Mouse (Mus musculus) kidney, embryonic 15.5 days (tissue): Measurements from ENCODE around the gene Gm11037. TPM values are rescaled to one million over a fixed set of nuclear protein-coding genes. Genes with fewer than 3 reads are reported as not detected.
A peak's percentile ranks its signal among the peaks of the same experiment; 100 is the strongest.
"Not testable (repeated sequence)": the region's sequence is repeated elsewhere in the genome, so short reads cannot be mapped to it uniquely, and the experiment has no call there.

Source experiments
- ATAC-seq: fragments of 200-750 bp; cut with Nextera tagmentation; replicated peaks from 2 replicates; pipeline ENCODE4 v1.8.0; 2017; ENCODE audit warnings: moderate TSS enrichment; ENCODE audit not compliant: low FRiP score
- H3K27ac ChIP-seq: fragments of 300-500 bp; sonication (generic); 2 replicates; pipeline ENCODE4 v1.5.1; 2015; ENCODE audit warnings: mild to moderate bottlenecking, inconsistent platforms
- H3K27me3 ChIP-seq: fragments of 300-500 bp; sonication (generic); 2 replicates; pipeline ENCODE4 v1.6.1; 2015; ENCODE audit warnings: inconsistent platforms
- H3K36me3 ChIP-seq: fragments of 300-500 bp; sonication (generic); 2 replicates; pipeline ENCODE4 v1.6.1; 2015; ENCODE audit warnings: inconsistent platforms
- H3K4me1 ChIP-seq: fragments of 300-500 bp; sonication (generic); 2 replicates; pipeline ENCODE4 v1.6.1; 2015; ENCODE audit warnings: inconsistent platforms
- H3K4me2 ChIP-seq: fragments of 300-500 bp; sonication (generic); 2 replicates; pipeline ENCODE4 v1.6.1; 2015; ENCODE audit warnings: moderate library complexity, mild to moderate bottlenecking, inconsistent platforms
- H3K4me3 ChIP-seq: fragments of 300-500 bp; sonication (generic); replicated peaks from 2 replicates; pipeline ENCODE4 v1.5.1; 2015; ENCODE audit warnings: mild to moderate bottlenecking, inconsistent platforms
- H3K9ac ChIP-seq: fragments of 300-500 bp; sonication (generic); 2 replicates; pipeline ENCODE4 v1.6.1; 2015; ENCODE audit warnings: mild to moderate bottlenecking, inconsistent platforms
- H3K9me3 ChIP-seq: fragments of 300-500 bp; sonication (generic); replicated peaks from 2 replicates; pipeline ENCODE4 v1.6.1; 2016; ENCODE audit warnings: inconsistent platforms
- WGBS: fragments of 180-500 bp; shearing (Covaris S2); methylation state at CpG from one replicate; pipeline ENCODE4 v1.1.7; 2015; ENCODE audit warnings: mixed read lengths; 5-methylcytosine and 5-hydroxymethylcytosine counted together
- polyA plus RNA-seq: library from polyadenylated mRNA; unstranded; fragments of >200 nt; fragmentation: Nextera tagmentation; extraction: Ambion mirVana; gene quantifications from 2 replicates; pipeline ENCODE4 v1.2.1, GENCODE M21; 2015

The Gm11037 gene
- polyA plus RNA-seq, 1 experiment from 2014 or later: not detected

GRCm38 (mm10) chr2:131105061-131105460 lies 28.2 kb upstream of the Gm11037 start:
- 69% methylated on average over 4 of the region's 4 CpGs for WGBS
- H3K4me2 ChIP-seq, H3K36me3 ChIP-seq, H3K9ac ChIP-seq, H3K9me3 ChIP-seq, H3K27me3 ChIP-seq, H3K27ac ChIP-seq, H3K4me3 ChIP-seq, H3K4me1 ChIP-seq: not testable (repeated sequence)
- 0 out of 2 replicates have a peak, but pooled peaks have one; percentile 36 for ATAC-seq

GRCm38 (mm10) chr2:131105989-131106388 lies 27.3 kb upstream of the Gm11037 start:
- ATAC-seq: no peak
- no peaks in the 10 kb centered on the region for H3K4me1 ChIP-seq
- H3K9me3 ChIP-seq: no peaks in the 10 kb centered on the region
- H3K27ac ChIP-seq: no peak overlapping the region
- no peaks in the 10 kb centered on the region for H3K27me3 ChIP-seq
- H3K4me3 ChIP-seq: no peak overlapping the region
- no peaks in the 10 kb centered on the region for H3K36me3 ChIP-seq
- no peak overlapping the region for H3K4me2 ChIP-seq
- H3K9ac ChIP-seq: no peak overlapping the region
- 92% methylated on average over 5 of the region's 5 CpGs for WGBS

DNA sequence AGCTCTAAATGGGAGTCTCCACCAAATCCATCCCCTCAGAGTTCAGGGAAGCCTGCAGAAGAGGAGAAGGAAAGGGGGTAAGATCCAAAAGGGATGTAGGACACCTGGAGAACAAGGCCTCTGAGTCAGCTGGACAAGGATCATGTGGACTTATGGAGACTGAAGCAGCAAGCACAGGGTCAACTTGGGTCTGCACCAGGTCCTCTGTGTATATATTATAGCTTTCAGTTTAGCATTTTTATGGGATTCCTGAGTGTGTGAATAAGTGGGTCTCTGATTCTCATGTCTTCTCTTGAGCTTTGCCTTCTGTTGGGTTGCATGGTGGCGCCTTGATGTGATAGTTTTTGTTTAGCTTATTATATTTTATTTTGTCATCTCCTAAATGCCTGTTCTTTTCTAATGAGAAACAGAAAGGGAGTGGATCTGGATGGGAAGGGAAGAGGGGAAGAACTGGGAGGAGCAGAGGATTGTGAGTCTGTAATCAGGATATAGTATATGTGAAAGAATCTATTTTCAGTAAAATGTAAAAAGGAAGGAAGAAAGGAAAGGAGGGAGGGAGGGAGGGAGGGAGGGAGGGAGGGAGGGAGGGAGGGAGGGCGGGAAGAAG lies 14.2 kb upstream of the Gm11037 start:
- H3K27ac ChIP-seq: 0 out of 2 replicates have a peak overlapping the region, but pooled peaks have one; percentile 37
- no peaks in the 10 kb centered on the region for H3K9me3 ChIP-seq
- no peak overlapping the region for H3K4me3 ChIP-seq
- H3K9ac ChIP-seq: no peak overlapping the region
- no peaks in the 10 kb centered on the region for H3K4me1 ChIP-seq
- H3K4me2 ChIP-seq: no peak overlapping the region
- ATAC-seq: peak; percentile 85
- WGBS: 75% methylated on average over 2 of the region's 2 CpGs
- no peaks in the 10 kb centered on the region for H3K36me3 ChIP-seq
- no peaks in the 10 kb centered on the region for H3K27me3 ChIP-seq

GRCm38 (mm10) chr2:131124166-131124565 lies 9.1 kb upstream of the Gm11037 start:
- no peak for ATAC-seq
- Histone ChIP-seq H3K4me3 (no peak overlapping the region), H3K36me3 (no peaks in the 10 kb centered on the region), H3K27me3 (no peaks in the 10 kb centered on the region), H3K4me2 (no peak overlapping the region), H3K27ac (peak overlapping the region; percentile 30; the same call in 1 of the 2 replicates), H3K9me3 (no peaks in the 10 kb centered on the region), H3K9ac (no peak overlapping the region), H3K4me1 (peaks cover 44% of the 10 kb centered on the region)
- 53% methylated on average over 3 of the region's 3 CpGs for WGBS

GRCm38 (mm10) chr2:131125157-131125963 lies 7.9 kb upstream of the Gm11037 start:
- Histone ChIP-seq H3K27me3 (no peaks in the 10 kb centered on the region), H3K36me3 (no peaks in the 10 kb centered on the region), H3K4me2 (no peak overlapping the region), H3K4me1 (peaks cover 50% of the 10 kb centered on the region), H3K9me3 (no peaks in the 10 kb centered on the region), H3K4me3 (no peak overlapping the region), H3K9ac (no peak overlapping the region), H3K27ac (no peak overlapping the region)
- 91% methylated on average over 9 of the region's 9 CpGs for WGBS
- no peak for ATAC-seq

GRCm38 (mm10) chr2:131125964-131126815 lies 7.1 kb upstream of the Gm11037 start:
- 45% methylated on average over 9 of the region's 9 CpGs for WGBS
- no peaks in the 10 kb centered on the region for H3K27me3 ChIP-seq
- no peak overlapping the region for H3K9ac ChIP-seq
- H3K4me2 ChIP-seq: peak overlapping the region; percentile 62
- H3K4me1 ChIP-seq: peaks cover 50% of the 10 kb centered on the region
- ATAC-seq: peak; percentile 23; the same call in 1 of the 2 replicates
- H3K4me3 ChIP-seq: peak overlapping the region; percentile 57; the same call in 1 of the 2 replicates
- H3K9me3 ChIP-seq: no peaks in the 10 kb centered on the region
- no peaks in the 10 kb centered on the region for H3K36me3 ChIP-seq
- peak overlapping the region; percentile 86 for H3K27ac ChIP-seq

DNA sequence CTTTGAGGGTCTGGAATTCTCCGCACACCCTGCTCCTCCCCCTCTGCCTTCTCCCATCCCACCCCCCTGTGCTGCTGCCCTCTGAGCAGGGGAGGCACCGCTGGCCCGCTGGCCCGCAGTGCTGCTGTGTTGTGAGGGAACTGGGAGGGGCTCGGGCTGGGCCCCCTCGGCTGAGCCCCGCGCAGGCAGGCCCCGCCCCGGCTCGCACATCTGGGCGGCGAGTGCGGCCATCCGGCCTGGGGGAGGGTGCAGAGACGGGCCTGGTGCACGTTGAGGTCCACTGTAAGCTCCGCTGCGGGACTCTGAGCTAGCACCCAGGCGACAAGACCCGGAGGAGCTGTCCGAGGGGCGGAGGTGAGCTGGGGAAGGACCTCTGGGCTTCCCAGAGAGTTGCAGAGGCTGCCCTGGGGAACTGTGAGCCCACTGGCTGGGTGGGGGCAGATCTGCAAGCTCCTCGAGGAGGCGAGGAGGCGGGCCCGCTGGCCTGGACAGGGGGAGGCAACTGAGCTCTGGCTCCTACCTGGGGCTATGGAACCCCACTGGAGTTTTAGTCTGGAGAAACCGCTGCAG lies 6.1 kb upstream of the Gm11037 start, which contains the start of gene Hspa12b:
Gene Hspa12b (plus strand): TSS at position 120 of the 570 bp plus-strand sequence.
- peak within 1 kb of the TSS; percentile 57 for H3K4me3 ChIP-seq
- no peaks in the 10 kb centered on the region for H3K36me3 ChIP-seq
- 0% methylated on average over 28 of the region's 28 CpGs for WGBS
- H3K9me3 ChIP-seq: no peaks in the 10 kb centered on the region
- peak within 1 kb of the TSS; percentile 59 for H3K9ac ChIP-seq
- no peaks in the 10 kb centered on the region for H3K27me3 ChIP-seq
- peaks cover 56% of the 10 kb centered on the region for H3K4me1 ChIP-seq
- H3K4me2 ChIP-seq: peak within 1 kb of the TSS; percentile 62
- peak; percentile 93 for ATAC-seq
- H3K27ac ChIP-seq: peak within 1 kb of the TSS; percentile 86

DNA sequence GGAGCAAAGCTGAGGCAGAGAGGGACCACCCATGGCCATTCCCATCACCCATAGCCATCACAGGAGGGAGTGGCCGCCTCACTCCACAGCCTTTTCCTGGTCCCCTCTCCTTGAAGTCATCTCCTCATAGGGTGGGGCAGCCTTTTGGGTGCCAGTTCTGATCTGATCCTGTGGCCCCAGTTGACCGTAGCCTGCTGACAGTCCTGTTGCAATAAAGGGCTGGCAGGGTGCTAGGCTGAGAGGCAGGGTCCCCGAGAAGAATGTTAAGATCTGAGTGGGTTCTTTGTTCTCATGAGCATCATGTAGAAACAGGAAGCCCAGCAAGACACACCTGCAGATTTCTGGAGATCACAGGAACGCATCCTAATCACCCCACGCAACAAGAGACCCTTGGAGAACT lies 5.1 kb upstream of the Gm11037 start:
- Histone ChIP-seq H3K36me3 (0 out of 2 replicates have a peak, but pooled peaks cover 3% of the 10 kb centered on the region), H3K4me3 (peak overlapping the region; percentile 57), H3K4me1 (peaks cover 57% of the 10 kb centered on the region), H3K4me2 (peak overlapping the region; percentile 62), H3K9me3 (no peaks in the 10 kb centered on the region), H3K27me3 (no peaks in the 10 kb centered on the region), H3K27ac (peak overlapping the region; percentile 86; the same call in 1 of the 2 replicates), H3K9ac (0 out of 2 replicates have a peak overlapping the region, but pooled peaks have one; percentile 8)
- 69% methylated on average over 5 of the region's 5 CpGs for WGBS
- ATAC-seq: no peak

GRCm38 (mm10) chr2:131128636-131129157 lies 4.6 kb upstream of the Gm11037 start:
- Histone ChIP-seq H3K4me2 (peak overlapping the region; percentile 62), H3K9ac (no peak overlapping the region), H3K4me3 (peak overlapping the region; percentile 57), H3K27me3 (no peaks in the 10 kb centered on the region), H3K27ac (0 out of 2 replicates have a peak overlapping the region, but pooled peaks have one; percentile 86), H3K36me3 (peaks cover 8% of the 10 kb centered on the region; the same call in 1 of the 2 replicates), H3K4me1 (peaks cover 57% of the 10 kb centered on the region), H3K9me3 (no peaks in the 10 kb centered on the region)
- ATAC-seq: no peak
- WGBS: 76% methylated on average over 3 of the region's 3 CpGs

DNA sequence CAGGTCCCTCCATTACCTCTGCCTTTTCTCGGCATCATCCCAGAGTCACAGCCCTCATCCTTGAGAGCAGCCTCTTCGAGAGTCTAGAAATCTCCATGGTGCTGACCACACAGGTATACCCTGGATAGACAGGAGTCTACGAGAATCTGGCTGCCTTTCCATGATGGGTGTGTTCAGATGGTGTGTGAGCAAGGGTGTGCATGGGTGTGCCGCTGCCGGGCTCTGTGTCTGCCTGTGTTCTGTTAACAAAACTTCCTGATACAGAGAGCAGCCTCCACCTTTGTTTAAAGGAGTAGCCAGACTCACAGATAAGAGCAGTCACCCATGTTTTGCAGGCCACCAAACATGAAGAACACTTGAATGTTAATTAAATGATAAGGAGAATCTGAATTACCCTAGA lies 3.5 kb upstream of the Gm11037 start:
- peaks cover 19% of the 10 kb centered on the region for H3K36me3 ChIP-seq
- H3K4me1 ChIP-seq: peaks cover 54% of the 10 kb centered on the region
- no peak overlapping the region for H3K9ac ChIP-seq
- ATAC-seq: no peak
- H3K4me3 ChIP-seq: no peak overlapping the region
- no peak overlapping the region for H3K4me2 ChIP-seq
- H3K27ac ChIP-seq: no peak overlapping the region
- H3K9me3 ChIP-seq: no peaks in the 10 kb centered on the region
- H3K27me3 ChIP-seq: no peaks in the 10 kb centered on the region
- WGBS: 73% methylated on average over 5 of the region's 5 CpGs

DNA sequence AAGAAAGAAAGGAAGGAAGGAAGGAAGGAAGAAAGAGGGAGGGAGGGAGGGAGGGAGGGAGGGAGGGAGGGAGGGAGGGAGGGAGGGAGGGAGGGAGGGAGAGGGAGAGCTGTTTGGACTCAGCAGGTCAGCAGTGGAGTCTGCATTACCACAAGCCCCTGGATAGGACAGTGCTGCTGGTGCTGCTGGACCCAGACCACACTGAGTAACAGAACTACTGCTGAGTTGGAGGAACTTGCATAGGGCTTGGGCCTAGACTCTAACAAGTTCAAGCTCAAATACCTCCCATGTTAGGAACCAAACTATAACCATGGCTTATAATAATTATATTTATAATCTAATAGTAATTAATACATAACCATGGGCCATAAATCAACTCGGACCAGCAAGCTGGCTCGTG lies 2.4 kb upstream of the Gm11037 start:
- Histone ChIP-seq H3K36me3 (peaks cover 22% of the 10 kb centered on the region), H3K4me3 (no peak overlapping the region), H3K4me1 (peaks cover 58% of the 10 kb centered on the region), H3K27ac (no peak overlapping the region), H3K9me3 (no peaks in the 10 kb centered on the region), H3K9ac (no peak overlapping the region), H3K4me2 (no peak overlapping the region), H3K27me3 (no peaks in the 10 kb centered on the region)
- ATAC-seq: no peak
- 65% methylated on average over 2 of the region's 2 CpGs for WGBS
